Mouse (Mus musculus) hindbrain, embryonic 14.5 days (tissue): ENCODE data around the gene Fbxo47. TPM values are rescaled to one million over a fixed set of nuclear protein-coding genes. Genes with fewer than 3 reads are reported as not detected.
"Not testable (repeated sequence)": the region's sequence is repeated elsewhere in the genome, so short reads cannot be mapped to it uniquely, and the experiment has no call there.

Experiments
- ATAC-seq: fragments of 200-750 bp; cut with Nextera tagmentation; 2 replicates; pipeline ENCODE4 v1.8.0; 2017; ENCODE audit warnings: moderate number of reproducible peaks, mild to moderate bottlenecking, moderate TSS enrichment, moderate library complexity; ENCODE audit not compliant: low FRiP score
- DNase-seq: peaks from one replicate; pipeline ENCODE4 v3.0.0-alpha.2; 2015; ENCODE audit warnings: low spot score
- H3K27ac ChIP-seq: fragments of 300-500 bp; sonication (generic); 2 replicates; pipeline ENCODE4 v1.5.1; 2014; ENCODE audit warnings: mild to moderate bottlenecking, moderate library complexity
- H3K27me3 ChIP-seq: fragments of 300-500 bp; sonication (generic); 2 replicates; pipeline ENCODE4 v1.6.1; 2014; ENCODE audit warnings: mild to moderate bottlenecking, low read length, mixed read lengths; ENCODE audit not compliant: control insufficient read depth, insufficient read depth
- H3K36me3 ChIP-seq: fragments of 300-500 bp; sonication (generic); replicated peaks from 2 replicates; pipeline ENCODE4 v1.6.1; 2014; ENCODE audit not compliant: control insufficient read depth, insufficient read depth
- H3K4me1 ChIP-seq: fragments of 300-500 bp; sonication (generic); replicated peaks from 2 replicates; pipeline ENCODE4 v1.6.1; 2014; ENCODE audit warnings: antibody characterized with exemption, low read length, mixed read lengths; ENCODE audit not compliant: control insufficient read depth, insufficient read depth
- H3K4me2 ChIP-seq: fragments of 300-500 bp; sonication (generic); replicated peaks from 2 replicates; pipeline ENCODE4 v1.6.1; 2014; ENCODE audit warnings: mild to moderate bottlenecking, moderate library complexity
- H3K4me3 ChIP-seq: fragments of 300-500 bp; sonication (generic); replicated peaks from 2 replicates; pipeline ENCODE4 v1.5.1; 2014; ENCODE audit warnings: mild to moderate bottlenecking, low read length
- H3K9ac ChIP-seq: fragments of 300-500 bp; sonication (generic); 2 replicates; pipeline ENCODE4 v1.6.1; 2014
- H3K9me3 ChIP-seq: fragments of 300-500 bp; sonication (generic); 2 replicates; pipeline ENCODE4 v1.6.1; 2016; ENCODE audit warnings: low read length; ENCODE audit not compliant: control insufficient read depth
- WGBS: fragments of 180-500 bp; shearing (Covaris S2); extraction: QIAGEN DNeasy Blood & Tissue Kit; methylation state at CpG from one replicate; pipeline ENCODE4 v1.1.7; 2014; 5-methylcytosine and 5-hydroxymethylcytosine counted together
- polyA plus RNA-seq: library from polyadenylated mRNA; unstranded; fragments of >200 nt; fragmentation: Nextera tagmentation; extraction: Ambion mirVana; gene quantifications from 2 replicates; pipeline ENCODE4 v1.2.1, GENCODE M21; 2014

The Fbxo47 gene
- polyA plus RNA-seq, 1 experiment from 2014 or later = 0.72 TPM

GRCm38 (mm10) chr11:97839441-97840134 is 44.4 kb downstream of the Fbxo47 start:
- no peak for ATAC-seq
- H3K27ac ChIP-seq = peak overlapping the region; percentile 96
- H3K9ac ChIP-seq = no peak overlapping the region
- H3K4me1 ChIP-seq = peaks cover 9% of the 10 kb centered on the region
- H3K4me2 ChIP-seq = peak overlapping the region; percentile 70; the same call in 1 of the 2 replicates
- DNase-seq = no peak
- WGBS = 62% methylated on average over 11 of the region's 11 CpGs
- no peaks in the 10 kb centered on the region for H3K27me3 ChIP-seq
- H3K9me3 ChIP-seq = no peaks in the 10 kb centered on the region
- H3K4me3 ChIP-seq = peak overlapping the region; percentile 51; the same call in 1 of the 2 replicates
- peaks cover 34% of the 10 kb centered on the region for H3K36me3 ChIP-seq

DNA sequence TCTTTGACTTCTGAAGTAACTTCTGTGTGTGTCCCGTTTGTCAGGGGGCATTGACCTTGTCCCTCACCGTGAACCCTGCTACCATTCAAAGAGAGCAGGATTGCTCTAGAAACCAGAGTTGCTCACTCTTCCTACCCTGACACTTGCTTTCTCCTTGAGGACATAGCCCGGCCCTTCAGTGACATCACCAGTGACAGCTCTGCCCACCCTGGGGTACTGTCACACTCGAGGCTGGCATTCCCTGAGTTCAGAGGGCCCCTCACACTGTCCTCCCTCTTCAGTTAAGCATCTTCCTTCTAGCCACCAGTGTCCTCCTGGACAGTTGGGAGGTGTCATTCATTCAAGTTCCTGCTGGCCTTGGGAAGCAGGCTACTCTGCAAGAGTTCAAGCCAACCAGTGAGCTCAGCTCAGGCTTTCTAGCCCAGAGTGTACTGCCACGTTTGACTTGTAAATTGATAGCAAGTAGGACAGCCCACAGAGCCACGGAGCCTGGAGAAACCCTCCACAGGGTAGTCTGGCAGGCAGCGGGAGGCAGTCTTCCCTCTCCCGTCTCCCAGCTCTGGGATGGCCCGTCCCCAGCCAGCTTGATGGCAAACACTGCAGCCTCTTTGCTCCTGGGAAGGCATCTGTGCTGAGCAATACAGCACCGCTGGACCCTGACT is 45.0 kb downstream of the Fbxo47 start:
- peaks cover 41% of the 10 kb centered on the region for H3K36me3 ChIP-seq
- H3K4me1 ChIP-seq = peaks cover 9% of the 10 kb centered on the region
- no peak for ATAC-seq
- no peak overlapping the region for H3K9ac ChIP-seq
- H3K4me2 ChIP-seq = no peak overlapping the region
- no peak for DNase-seq
- WGBS = 37% methylated on average over 10 of the region's 10 CpGs
- no peak overlapping the region for H3K4me3 ChIP-seq
- no peaks in the 10 kb centered on the region for H3K9me3 ChIP-seq
- H3K27ac ChIP-seq = no peak overlapping the region
- no peaks in the 10 kb centered on the region for H3K27me3 ChIP-seq

DNA sequence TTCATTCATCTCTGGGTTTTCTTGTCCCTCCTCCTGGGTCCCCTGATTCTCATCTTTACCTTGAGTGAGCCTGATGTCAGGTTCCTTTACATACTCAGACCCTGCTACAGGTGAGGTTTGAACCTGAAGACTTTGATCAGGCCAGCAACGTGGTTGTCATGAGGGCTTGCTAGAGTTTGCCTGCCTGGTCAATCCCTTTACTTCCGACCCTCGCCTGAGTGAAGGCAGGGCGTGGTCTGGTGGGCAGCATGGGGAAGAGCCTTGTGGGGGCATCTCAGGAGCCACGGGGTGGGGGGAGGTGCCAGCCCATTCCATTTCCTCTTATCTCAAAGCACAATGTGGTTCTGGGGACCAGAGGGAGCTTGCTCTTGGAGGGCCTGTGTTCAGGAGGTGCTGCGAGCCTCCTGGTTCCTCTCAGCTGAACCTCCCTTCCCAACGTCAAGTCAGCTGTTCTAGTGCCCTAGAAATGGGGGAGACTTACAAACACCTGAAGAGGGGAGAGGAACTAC is 46.3 kb downstream of the Fbxo47 start:
- Histone ChIP-seq H3K9ac (no peak overlapping the region), H3K4me3 (no peak overlapping the region), H3K27me3 (no peaks in the 10 kb centered on the region), H3K4me1 (peaks cover 9% of the 10 kb centered on the region), H3K36me3 (peaks cover 53% of the 10 kb centered on the region), H3K27ac (no peak overlapping the region), H3K9me3 (no peaks in the 10 kb centered on the region), H3K4me2 (no peak overlapping the region)
- no peak for DNase-seq
- no peak for ATAC-seq
- 92% methylated on average over 7 of the region's 7 CpGs for WGBS

DNA sequence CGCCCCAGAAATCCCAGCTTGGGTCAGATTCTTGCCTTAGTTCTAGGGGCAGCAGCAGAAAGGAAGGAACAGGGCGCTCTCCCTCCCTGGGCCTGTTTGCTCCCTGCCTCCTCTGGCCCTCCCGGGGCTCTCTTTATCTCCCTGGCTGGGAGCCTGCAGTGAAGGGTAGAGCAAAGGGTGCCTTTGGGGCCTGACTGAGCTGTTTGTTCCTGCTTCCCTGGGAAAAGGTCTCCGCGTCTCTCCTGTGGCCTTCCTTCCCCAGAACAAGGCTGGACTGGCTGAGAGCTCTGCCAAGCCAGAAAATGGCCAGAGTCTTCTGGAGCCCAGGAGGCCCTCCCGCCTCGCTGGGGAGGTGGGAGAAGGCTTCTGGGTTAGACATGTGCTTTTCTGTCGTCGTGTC is 46.9 kb downstream of the Fbxo47 start:
- H3K27ac ChIP-seq, DNase-seq, H3K4me3 ChIP-seq, H3K27me3 ChIP-seq, H3K9me3 ChIP-seq, H3K4me1 ChIP-seq, H3K9ac ChIP-seq, ATAC-seq, H3K4me2 ChIP-seq: not testable (repeated sequence)
- WGBS = 80% methylated on average over 9 of the region's 9 CpGs
- H3K36me3 ChIP-seq = peaks cover 59% of the 10 kb centered on the region

DNA sequence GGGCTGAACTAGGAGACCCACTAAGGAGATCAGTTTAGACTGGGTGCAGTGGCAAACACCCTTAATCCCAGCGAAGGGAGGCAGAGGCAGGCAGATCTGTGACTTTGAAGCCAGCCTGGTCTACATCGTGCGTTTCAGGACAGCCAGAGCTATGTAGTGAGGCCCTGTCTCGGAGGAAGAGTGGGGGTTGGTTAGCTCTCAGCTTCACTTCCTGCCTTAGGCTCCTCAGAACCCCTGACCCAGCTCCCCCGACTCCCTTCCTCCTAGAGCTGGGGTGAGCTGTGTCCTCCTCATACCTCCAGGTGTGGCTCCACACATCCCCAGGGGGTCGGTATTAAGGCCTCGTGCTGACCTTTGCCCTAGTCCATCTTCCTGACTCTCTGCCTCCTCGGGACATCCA is 47.4 kb downstream of the Fbxo47 start:
- H3K27ac ChIP-seq = no peak overlapping the region
- no peaks in the 10 kb centered on the region for H3K4me1 ChIP-seq
- H3K27me3 ChIP-seq = no peaks in the 10 kb centered on the region
- no peak overlapping the region for H3K9ac ChIP-seq
- no peak for DNase-seq
- no peak overlapping the region for H3K4me2 ChIP-seq
- 63% methylated on average over 8 of the region's 8 CpGs for WGBS
- no peak overlapping the region for H3K4me3 ChIP-seq
- ATAC-seq = no peak
- no peaks in the 10 kb centered on the region for H3K9me3 ChIP-seq
- H3K36me3 ChIP-seq = peaks cover 65% of the 10 kb centered on the region

- H3K27ac ChIP-seq = no peak overlapping the region
- H3K4me1 ChIP-seq = no peaks in the 10 kb centered on the region
- DNase-seq (no peak), ATAC-seq (no peak)
- no peak overlapping the region for H3K4me2 ChIP-seq
- H3K27me3 ChIP-seq = no peaks in the 10 kb centered on the region
- no peaks in the 10 kb centered on the region for H3K9me3 ChIP-seq
- H3K36me3 ChIP-seq = peaks cover 81% of the 10 kb centered on the region
- no peak overlapping the region for H3K9ac ChIP-seq
- H3K4me3 ChIP-seq = no peak overlapping the region
- 74% methylated on average over 15 of the region's 15 CpGs for WGBS
These were observed 50.6 kb downstream of the Fbxo47 start for GRCm38 (mm10) chr11:97833352-97833751.

DNA sequence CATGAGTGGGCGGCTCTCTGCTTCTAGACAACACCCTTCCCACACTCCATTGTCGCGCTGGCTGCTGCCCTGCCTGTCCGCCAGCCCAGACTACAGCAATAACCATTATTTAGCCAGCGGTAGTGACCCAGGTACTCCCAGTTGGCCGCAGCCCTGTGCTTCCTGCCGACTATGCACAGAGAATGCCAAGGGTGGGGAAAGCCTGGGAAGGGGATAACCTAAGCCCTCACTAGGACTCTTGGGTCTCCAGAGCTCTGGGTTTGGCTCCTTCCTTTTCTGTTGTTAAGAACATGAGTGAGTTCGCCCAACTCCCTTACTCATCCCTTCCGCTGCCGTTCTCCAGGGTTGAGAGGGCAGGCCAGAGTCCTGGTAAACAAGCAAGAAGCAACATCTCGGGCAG is 52.0 kb downstream of the Fbxo47 start:
- DNase-seq = no peak
- no peak for ATAC-seq
- no peak overlapping the region for H3K9ac ChIP-seq
- no peaks in the 10 kb centered on the region for H3K27me3 ChIP-seq
- H3K4me2 ChIP-seq = no peak overlapping the region
- WGBS = 75% methylated on average over 11 of the region's 11 CpGs
- H3K27ac ChIP-seq = no peak overlapping the region
- no peaks in the 10 kb centered on the region for H3K4me1 ChIP-seq
- no peaks in the 10 kb centered on the region for H3K9me3 ChIP-seq
- H3K4me3 ChIP-seq = no peak overlapping the region
- H3K36me3 ChIP-seq = peaks cover 82% of the 10 kb centered on the region

- no peak overlapping the region for H3K4me3 ChIP-seq
- DNase-seq (no peak), ATAC-seq (no peak)
- no peaks in the 10 kb centered on the region for H3K9me3 ChIP-seq
- no peak overlapping the region for H3K4me2 ChIP-seq
- peaks cover 82% of the 10 kb centered on the region for H3K36me3 ChIP-seq
- no peak overlapping the region for H3K27ac ChIP-seq
- WGBS = 84% methylated on average over 6 of the region's 6 CpGs
- H3K27me3 ChIP-seq = no peaks in the 10 kb centered on the region
- no peaks in the 10 kb centered on the region for H3K4me1 ChIP-seq
- H3K9ac ChIP-seq = no peak overlapping the region
These were observed 53.5 kb downstream of the Fbxo47 start for GRCm38 (mm10) chr11:97830501-97830900.

- WGBS = 83% methylated on average over 12 of the region's 12 CpGs
- H3K4me3 ChIP-seq = no peak overlapping the region
- no peaks in the 10 kb centered on the region for H3K9me3 ChIP-seq
- no peak overlapping the region for H3K4me2 ChIP-seq
- H3K27ac ChIP-seq = no peak overlapping the region
- peaks cover 82% of the 10 kb centered on the region for H3K36me3 ChIP-seq
- H3K27me3 ChIP-seq = no peaks in the 10 kb centered on the region
- no peak for DNase-seq
- H3K9ac ChIP-seq = no peak overlapping the region
- 0 out of 2 replicates have a peak, but pooled peaks cover 3% of the 10 kb centered on the region for H3K4me1 ChIP-seq
- ATAC-seq = no peak
These were observed 54.0 kb downstream of the Fbxo47 start for GRCm38 (mm10) chr11:97829913-97830476.
